Mouse (Mus musculus): ENCODE results near the gene Iqck. TPM values are rescaled to one million over a fixed set of nuclear protein-coding genes. Genes with fewer than 3 reads are reported as not detected.

Gene Iqck
- 5.9 and 7.4 TPM in 2 replicates for polyA plus RNA-seq (2012; rRNA removed)

DNA sequence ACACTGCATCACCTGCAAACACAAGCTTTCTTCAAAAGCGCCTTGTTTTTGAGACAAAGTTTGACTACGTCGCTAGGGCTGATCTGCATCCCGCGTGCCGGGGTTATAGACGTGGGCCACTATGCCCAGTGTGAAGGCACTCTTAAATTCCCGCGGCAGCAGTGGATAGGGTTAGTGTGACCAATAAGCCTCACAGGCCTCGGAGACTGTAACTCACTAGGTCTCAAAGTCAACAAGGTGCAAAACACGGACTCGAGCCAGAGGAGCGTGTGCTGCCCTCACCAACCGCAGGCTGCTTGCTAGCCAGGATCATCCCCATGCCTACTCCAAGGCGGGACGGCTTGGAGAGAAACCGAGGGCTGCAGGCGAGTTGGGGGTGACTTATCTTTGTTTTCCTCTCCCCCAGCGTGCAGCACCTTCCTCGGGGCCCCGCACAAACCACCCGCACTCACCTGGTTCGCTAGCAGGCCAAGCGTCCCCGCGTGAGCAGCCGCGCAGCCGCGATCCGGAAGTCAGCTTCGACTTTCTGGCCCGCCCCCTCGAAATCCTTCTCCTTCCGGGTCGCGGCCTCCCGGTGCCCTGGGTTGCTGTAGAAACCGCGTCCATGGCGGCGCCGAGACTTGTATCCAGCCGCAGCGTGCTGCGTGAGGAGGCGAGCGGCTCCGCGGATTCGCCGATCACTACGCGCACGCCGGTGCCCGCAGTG is at the start of gene Iqck:
TSS of gene Iqck (plus strand) at position 582 of the 706 bp plus-strand sequence.
- WGBS: under 1% methylated on average over 57 of the region's 57 CpGs
- peaks cover 12% of the 10 kb centered on the region for H3K4me1 ChIP-seq (ENCODE audit: control insufficient read depth, insufficient read depth, low read length)
- peak within 1 kb of the TSS; percentile 17 for H3K27ac ChIP-seq (ENCODE audit: insufficient read depth, low read length)
- no peaks in the 10 kb centered on the region for H3K27me3 ChIP-seq (ENCODE audit: control insufficient read depth, insufficient read depth, low read length)
- DNase-seq: peak; percentile 91 to 92
- peak within 1 kb of the TSS; percentile 79 for H3K4me3 ChIP-seq (replicated peaks; ENCODE audit: insufficient read depth, low read depth, low read length)
- peak; percentile 79 for TF ChIP-seq POLR2A (IDR thresholded peaks at IDR 0.05; ENCODE audit: borderline replicate concordance, insufficient read depth, low read length)
- TF ChIP-seq CTCF (IDR thresholded peaks at IDR 0.05; ENCODE audit: borderline replicate concordance, insufficient read depth, low read depth, low read length): no peak

DNA sequence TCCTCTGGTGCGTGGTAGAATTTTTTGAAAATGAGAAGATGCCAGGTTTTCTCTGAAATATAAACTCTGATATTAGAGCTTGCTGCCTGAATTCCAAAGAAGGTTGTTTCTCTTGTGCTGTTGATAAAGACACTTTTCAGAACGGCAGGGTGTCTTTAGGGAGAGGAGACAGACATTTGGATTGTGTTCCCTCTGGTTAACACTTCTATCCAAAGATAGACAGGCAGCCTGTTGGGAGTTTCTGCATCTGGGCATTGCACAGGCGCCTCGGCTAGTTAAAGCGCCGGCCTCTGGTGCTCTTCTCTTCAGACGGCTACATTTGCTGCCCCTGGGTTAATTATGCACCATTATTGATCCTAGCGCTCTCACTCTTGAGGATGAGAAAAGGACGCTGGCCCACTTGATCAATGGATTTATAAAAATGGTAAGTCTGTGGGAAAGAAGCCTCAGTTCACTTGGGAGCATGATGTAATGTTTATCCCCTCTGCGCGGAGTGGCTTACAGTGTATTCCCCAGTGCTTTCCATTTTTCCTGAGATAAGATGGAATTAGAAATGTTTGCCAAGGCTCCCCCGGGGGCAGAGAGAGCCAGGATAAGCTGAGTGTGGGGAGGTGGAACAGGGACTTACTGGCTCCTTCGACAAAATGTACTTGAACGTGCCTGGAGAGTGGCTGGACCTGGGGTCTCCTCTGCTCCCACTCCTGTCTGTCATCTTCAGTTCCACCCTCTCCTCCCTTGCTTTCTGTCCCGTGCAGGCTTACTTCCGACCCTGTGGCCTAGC is 48.7 kb upstream of the Iqck start:
- Histone ChIP-seq H3K4me3 (replicated peaks; ENCODE audit: insufficient read depth, low read depth, low read length) (no peak overlapping the region), H3K27me3 (ENCODE audit: control insufficient read depth, insufficient read depth, low read length) (no peaks in the 10 kb centered on the region), H3K4me1 (ENCODE audit: control insufficient read depth, insufficient read depth, low read length) (peaks cover 3% of the 10 kb centered on the region), H3K27ac (ENCODE audit: insufficient read depth, low read length) (no peak overlapping the region)
- WGBS: 65% methylated on average over 16 of the region's 16 CpGs
- TF ChIP-seq CTCF (IDR thresholded peaks at IDR 0.05; ENCODE audit: borderline replicate concordance, insufficient read depth, low read depth, low read length) (no peak), POLR2A (IDR thresholded peaks at IDR 0.05; ENCODE audit: borderline replicate concordance, insufficient read depth, low read length) (no peak)
- DNase-seq: no peak

DNA sequence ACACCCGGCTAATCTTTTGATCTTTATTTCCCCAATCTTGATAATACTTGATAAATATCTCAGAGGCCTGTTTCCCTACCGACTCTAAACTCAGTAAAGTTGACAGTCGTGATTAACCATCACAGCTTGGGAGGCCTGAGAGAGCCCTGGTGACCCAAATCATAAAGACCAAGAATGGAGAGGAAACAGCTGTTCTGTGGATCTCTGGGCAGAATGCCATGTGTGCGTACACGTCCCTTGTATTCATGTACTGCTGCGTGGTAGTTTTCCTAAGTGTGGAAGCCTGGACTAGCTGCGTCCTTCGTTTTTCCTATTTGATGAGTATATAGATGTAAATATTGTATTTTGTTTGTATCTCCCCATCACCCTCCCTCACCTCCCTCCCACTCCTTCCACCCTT is 47.7 kb upstream of the Iqck start:
- Histone ChIP-seq H3K4me3 (replicated peaks; ENCODE audit: insufficient read depth, low read depth, low read length) (no peak overlapping the region), H3K4me1 (ENCODE audit: control insufficient read depth, insufficient read depth, low read length) (peaks cover 3% of the 10 kb centered on the region), H3K27ac (ENCODE audit: insufficient read depth, low read length) (no peak overlapping the region), H3K27me3 (ENCODE audit: control insufficient read depth, insufficient read depth, low read length) (no peaks in the 10 kb centered on the region)
- WGBS: 52% methylated on average over 8 of the region's 8 CpGs
- DNase-seq: no peak
- no peak for TF ChIP-seq POLR2A (IDR thresholded peaks at IDR 0.05; ENCODE audit: borderline replicate concordance, insufficient read depth, low read length)
- TF ChIP-seq CTCF (IDR thresholded peaks at IDR 0.05; ENCODE audit: borderline replicate concordance, insufficient read depth, low read depth, low read length): no peak

DNA sequence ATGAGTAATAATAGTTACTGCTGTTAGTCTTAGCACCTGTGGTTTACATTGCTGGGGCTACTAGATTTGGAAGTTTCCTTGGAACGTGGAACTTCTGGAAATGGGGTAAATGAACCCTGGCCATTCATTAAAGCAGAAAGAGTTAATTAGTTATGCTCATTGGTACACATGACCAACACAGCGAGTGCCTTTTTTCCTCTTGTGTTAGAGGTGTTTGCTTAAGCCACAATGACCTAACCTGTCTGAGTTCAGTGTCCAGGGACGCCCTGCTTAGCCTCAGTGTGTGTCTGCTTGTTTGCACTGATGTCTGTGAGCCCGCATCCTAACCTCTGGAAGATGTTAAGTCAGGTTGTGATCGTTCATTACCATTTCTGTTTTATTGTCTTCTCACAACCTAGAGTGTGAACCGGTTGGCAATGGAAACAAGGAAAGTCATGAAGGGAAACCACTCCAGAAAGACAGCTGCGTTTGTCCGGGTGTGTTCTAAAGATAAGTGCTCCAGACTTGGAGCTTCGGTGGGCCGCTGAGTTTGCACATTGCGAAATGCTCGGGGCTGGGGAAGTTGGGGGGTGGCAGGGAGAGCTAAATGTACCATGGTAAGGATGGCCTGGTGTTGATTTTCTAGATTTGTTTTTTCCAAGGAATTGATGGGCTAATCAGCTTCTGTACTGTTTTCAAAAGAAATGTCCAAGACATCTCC is 44.0 kb upstream of the Iqck start:
- Histone ChIP-seq H3K27me3 (ENCODE audit: control insufficient read depth, insufficient read depth, low read length) (no peaks in the 10 kb centered on the region), H3K4me3 (replicated peaks; ENCODE audit: insufficient read depth, low read depth, low read length) (no peak overlapping the region), H3K4me1 (ENCODE audit: control insufficient read depth, insufficient read depth, low read length) (no peaks in the 10 kb centered on the region; the same call in none of the 2 replicates), H3K27ac (ENCODE audit: insufficient read depth, low read length) (no peak overlapping the region)
- WGBS: 82% methylated on average over 12 of the region's 12 CpGs
- DNase-seq: no peak
- TF ChIP-seq CTCF (IDR thresholded peaks at IDR 0.05; ENCODE audit: borderline replicate concordance, insufficient read depth, low read depth, low read length) (no peak), POLR2A (IDR thresholded peaks at IDR 0.05; ENCODE audit: borderline replicate concordance, insufficient read depth, low read length) (no peak)

GRCm38 (mm10) chr7:118813592-118813991 is 42.0 kb upstream of the Iqck start:
- WGBS: 75% methylated on average over 4 of the region's 4 CpGs
- DNase-seq: no peak
- TF ChIP-seq CTCF (IDR thresholded peaks at IDR 0.05; ENCODE audit: borderline replicate concordance, insufficient read depth, low read depth, low read length) (no peak), POLR2A (IDR thresholded peaks at IDR 0.05; ENCODE audit: borderline replicate concordance, insufficient read depth, low read length) (no peak)
- no peak overlapping the region for H3K27ac ChIP-seq (ENCODE audit: insufficient read depth, low read length)
- H3K27me3 ChIP-seq (ENCODE audit: control insufficient read depth, insufficient read depth, low read length): no peaks in the 10 kb centered on the region
- H3K4me1 ChIP-seq (ENCODE audit: control insufficient read depth, insufficient read depth, low read length): peaks cover 6% of the 10 kb centered on the region
- no peak overlapping the region for H3K4me3 ChIP-seq (replicated peaks; ENCODE audit: insufficient read depth, low read depth, low read length)

- Histone ChIP-seq H3K27ac (ENCODE audit: insufficient read depth, low read length) (no peak overlapping the region), H3K4me3 (replicated peaks; ENCODE audit: insufficient read depth, low read depth, low read length) (no peak overlapping the region), H3K27me3 (ENCODE audit: control insufficient read depth, insufficient read depth, low read length) (no peaks in the 10 kb centered on the region), H3K4me1 (ENCODE audit: control insufficient read depth, insufficient read depth, low read length) (peaks cover 12% of the 10 kb centered on the region)
- WGBS: 100% methylated on average over 3 of the region's 3 CpGs
- no peak for DNase-seq
- no peak for TF ChIP-seq POLR2A (IDR thresholded peaks at IDR 0.05; ENCODE audit: borderline replicate concordance, insufficient read depth, low read length)
- no peak for TF ChIP-seq CTCF (IDR thresholded peaks at IDR 0.05; ENCODE audit: borderline replicate concordance, insufficient read depth, low read depth, low read length)
Observed at GRCm38 (mm10) chr7:118816275-118816674, 39.3 kb upstream of the Iqck start.

GRCm38 (mm10) chr7:118817741-118818140 is 37.8 kb upstream of the Iqck start:
- H3K4me1 ChIP-seq (ENCODE audit: control insufficient read depth, insufficient read depth, low read length): peaks cover 14% of the 10 kb centered on the region
- 87% methylated on average over 7 of the region's 7 CpGs for WGBS
- no peak for DNase-seq
- H3K27me3 ChIP-seq (ENCODE audit: control insufficient read depth, insufficient read depth, low read length): no peaks in the 10 kb centered on the region
- TF ChIP-seq POLR2A (IDR thresholded peaks at IDR 0.05; ENCODE audit: borderline replicate concordance, insufficient read depth, low read length) (no peak), CTCF (IDR thresholded peaks at IDR 0.05; ENCODE audit: borderline replicate concordance, insufficient read depth, low read depth, low read length) (no peak)
- H3K4me3 ChIP-seq (replicated peaks; ENCODE audit: insufficient read depth, low read depth, low read length): no peak overlapping the region
- no peak overlapping the region for H3K27ac ChIP-seq (ENCODE audit: insufficient read depth, low read length)

Measured in cerebellum, adult 2 months (tissue).